Mouse (Mus musculus) spleen, adult 12 weeks (tissue): ENCODE data around the gene Nop9.

Experiments used
- DNase-seq: peaks from one replicate; pipeline ENCODE4 v3.0.0; 2022; ENCODE audit warnings: low spot score

Gene Nop9

GRCm38 (mm10) chr14:55727889-55728685 lies 17.4 kb upstream of the Nop9 start:
- DNase-seq = no peak

GRCm38 (mm10) chr14:55730116-55730515 lies 15.4 kb upstream of the Nop9 start:
- no peak for DNase-seq

GRCm38 (mm10) chr14:55730531-55731032 lies 14.9 kb upstream of the Nop9 start:
- no peak for DNase-seq

- no peak for DNase-seq
Observed at GRCm38 (mm10) chr14:55733889-55734288, 11.6 kb upstream of the Nop9 start.

GRCm38 (mm10) chr14:55734869-55735268 lies 10.6 kb upstream of the Nop9 start:
- no peak for DNase-seq

GRCm38 (mm10) chr14:55735334-55735733 lies 10.2 kb upstream of the Nop9 start:
- DNase-seq = no peak

- no peak for DNase-seq
Observed at GRCm38 (mm10) chr14:55735758-55736157, 9.7 kb upstream of the Nop9 start.

- no peak for DNase-seq
Observed at GRCm38 (mm10) chr14:55737086-55737687, 8.3 kb upstream of the Nop9 start.

- peak; percentile 78 for DNase-seq
Observed at GRCm38 (mm10) chr14:55743711-55744110, 1.8 kb upstream of the Nop9 start.

- no peak for DNase-seq
Observed at GRCm38 (mm10) chr14:55745861-55746237, 356 bp downstream of the Nop9 start.

GRCm38 (mm10) chr14:55747051-55747847 lies 1.8 kb downstream of the Nop9 start:
- DNase-seq = no peak

- no peak for DNase-seq
Observed at GRCm38 (mm10) chr14:55757566-55757965, 12.1 kb downstream of the Nop9 start.

GRCm38 (mm10) chr14:55758363-55758784 lies 12.9 kb downstream of the Nop9 start, which contains the start of gene Cideb:
TSS of gene Cideb (minus strand) at chr14:55758458.
- no peak for DNase-seq

- DNase-seq = peak; percentile 70
Observed at GRCm38 (mm10) chr14:55760156-55760555, 14.7 kb downstream of the Nop9 start.

GRCm38 (mm10) chr14:55761163-55761562 lies 15.7 kb downstream of the Nop9 start, which contains the start of gene Ltb4r2:
TSS of gene Ltb4r2 (plus strand) at chr14:55761428.
- DNase-seq = no peak

- DNase-seq = no peak
Observed at GRCm38 (mm10) chr14:55762001-55762821, 16.7 kb downstream of the Nop9 start.

- no peak for DNase-seq
Observed at GRCm38 (mm10) chr14:55763166-55763565, 17.7 kb downstream of the Nop9 start.

- no peak for DNase-seq
Observed at GRCm38 (mm10) chr14:55765696-55766095, 20.2 kb downstream of the Nop9 start, which contains the start of gene Ltb4r1. TSS of gene Ltb4r1 (plus strand) at chr14:55765962.

GRCm38 (mm10) chr14:55767519-55768414 lies 22.3 kb downstream of the Nop9 start:
- no peak for DNase-seq

GRCm38 (mm10) chr14:55768555-55768954 lies 23.1 kb downstream of the Nop9 start:
- DNase-seq = no peak
